Mouse (Mus musculus) hindbrain, embryonic 12.5 days (tissue): ENCODE data around the gene Dusp13. TPM values are rescaled to one million over a fixed set of nuclear protein-coding genes. Genes with fewer than 3 reads are reported as not detected.

Experiments
- ATAC-seq: fragments of 200-750 bp; cut with Nextera tagmentation; 2 replicates; pipeline ENCODE4 v1.8.0; 2017; ENCODE audit warnings: moderate TSS enrichment; ENCODE audit not compliant: low FRiP score
- H3K27ac ChIP-seq: fragments of 300-500 bp; sonication (generic); 2 replicates; pipeline ENCODE4 v1.5.1; 2016; ENCODE audit warnings: mild to moderate bottlenecking
- H3K27me3 ChIP-seq: fragments of 300-500 bp; sonication (generic); 2 replicates; pipeline ENCODE4 v1.6.1; 2016; ENCODE audit warnings: mild to moderate bottlenecking
- H3K36me3 ChIP-seq: fragments of 300-500 bp; sonication (generic); 2 replicates; pipeline ENCODE4 v1.6.1; 2016; ENCODE audit warnings: mild to moderate bottlenecking
- H3K4me1 ChIP-seq: fragments of 300-500 bp; sonication (generic); 2 replicates; pipeline ENCODE4 v1.6.1; 2016
- H3K4me2 ChIP-seq: fragments of 300-500 bp; sonication (generic); replicated peaks from 2 replicates; pipeline ENCODE4 v1.6.1; 2016; ENCODE audit warnings: mild to moderate bottlenecking
- H3K4me3 ChIP-seq: fragments of 300-500 bp; sonication (generic); 2 replicates; pipeline ENCODE4 v1.5.1; 2016; ENCODE audit warnings: mild to moderate bottlenecking
- H3K9ac ChIP-seq: fragments of 300-500 bp; sonication (generic); 2 replicates; pipeline ENCODE4 v1.6.1; 2016; ENCODE audit warnings: mild to moderate bottlenecking, moderate library complexity
- H3K9me3 ChIP-seq: fragments of 300-500 bp; sonication (generic); replicated peaks from 2 replicates; pipeline ENCODE4 v1.6.1; 2016; ENCODE audit warnings: mild to moderate bottlenecking
- whole genome bisulfite sequencing: fragments of 180-500 bp; shearing (Covaris S2); methylation state at CpG from one replicate; pipeline ENCODE4 v1.1.7; 2016; 5-methylcytosine and 5-hydroxymethylcytosine counted together
- polyA plus RNA-seq: library from polyadenylated mRNA; unstranded; fragments of >200 nt; fragmentation: Nextera tagmentation; extraction: Ambion mirVana; gene quantifications from 2 replicates; pipeline ENCODE4 v1.2.1, GENCODE M21; 2016

Gene Dusp13
- polyA plus RNA-seq, 1 experiment from 2014 or later: 0.43 TPM

- no peaks in the 10 kb centered on the region for H3K27me3 ChIP-seq
- no peak within 1 kb of the TSS for H3K27ac ChIP-seq
- WGBS: 76% methylated on average over 5 of the region's 5 CpGs
- no peaks in the 10 kb centered on the region for H3K36me3 ChIP-seq
- no peak within 1 kb of the TSS for H3K4me2 ChIP-seq
- H3K4me1 ChIP-seq: peaks cover 1% of the 10 kb centered on the region
- ATAC-seq: no peak
- no peaks in the 10 kb centered on the region for H3K9me3 ChIP-seq
- no peak within 1 kb of the TSS for H3K4me3 ChIP-seq
- no peak within 1 kb of the TSS for H3K9ac ChIP-seq
Measured at GRCm38 (mm10) chr14:21714486-21714885, 36.5 kb downstream of the Dusp13 start, which contains the start of gene Dupd1. Gene Dupd1 (minus strand): TSS chr14:21714576.

GRCm38 (mm10) chr14:21711231-21711630 lies 39.8 kb downstream of the Dusp13 start:
- no peak for ATAC-seq
- Histone ChIP-seq H3K27me3 (no peaks in the 10 kb centered on the region), H3K9me3 (no peaks in the 10 kb centered on the region), H3K4me2 (no peak overlapping the region), H3K4me1 (peaks cover 6% of the 10 kb centered on the region), H3K4me3 (no peak overlapping the region), H3K36me3 (no peaks in the 10 kb centered on the region), H3K9ac (no peak overlapping the region), H3K27ac (no peak overlapping the region)
- WGBS: 83% methylated on average over 2 of the region's 2 CpGs

- WGBS: 53% methylated on average over 2 of the region's 2 CpGs
- H3K4me2 ChIP-seq: no peak overlapping the region
Measured at GRCm38 (mm10) chr14:21709545-21709944, 41.4 kb downstream of the Dusp13 start.

GRCm38 (mm10) chr14:21706759-21707571 lies 44.0 kb downstream of the Dusp13 start:
- no peak overlapping the region for H3K9ac ChIP-seq
- H3K9me3 ChIP-seq: no peaks in the 10 kb centered on the region
- H3K36me3 ChIP-seq: no peaks in the 10 kb centered on the region
- no peak overlapping the region for H3K4me3 ChIP-seq
- H3K27ac ChIP-seq: 0 out of 2 replicates have a peak overlapping the region, but pooled peaks have one; percentile 23
- H3K4me2 ChIP-seq: no peak overlapping the region
- peaks cover 9% of the 10 kb centered on the region for H3K4me1 ChIP-seq
- 66% methylated on average over 12 of the region's 12 CpGs for WGBS
- H3K27me3 ChIP-seq: no peaks in the 10 kb centered on the region
- no peak for ATAC-seq

More at GRCm38 (mm10) chr14:21709545-21709944, 41.4 kb downstream of the Dusp13 start:
- Histone ChIP-seq H3K4me3 (no peak overlapping the region), H3K9ac (no peak overlapping the region), H3K27ac (no peak overlapping the region), H3K9me3 (no peaks in the 10 kb centered on the region), H3K36me3 (no peaks in the 10 kb centered on the region), H3K4me1 (peaks cover 9% of the 10 kb centered on the region), H3K27me3 (no peaks in the 10 kb centered on the region)
- no peak for ATAC-seq

- H3K4me1 ChIP-seq: peaks cover 9% of the 10 kb centered on the region
- 93% methylated on average over 2 of the region's 2 CpGs for WGBS
- no peak overlapping the region for H3K27ac ChIP-seq
- H3K9me3 ChIP-seq: no peaks in the 10 kb centered on the region
- no peaks in the 10 kb centered on the region for H3K36me3 ChIP-seq
- no peak overlapping the region for H3K4me2 ChIP-seq
- ATAC-seq: no peak
- H3K4me3 ChIP-seq: no peak overlapping the region
- H3K9ac ChIP-seq: no peak overlapping the region
- H3K27me3 ChIP-seq: no peaks in the 10 kb centered on the region
Measured at GRCm38 (mm10) chr14:21705462-21705861, 45.5 kb downstream of the Dusp13 start.

DNA sequence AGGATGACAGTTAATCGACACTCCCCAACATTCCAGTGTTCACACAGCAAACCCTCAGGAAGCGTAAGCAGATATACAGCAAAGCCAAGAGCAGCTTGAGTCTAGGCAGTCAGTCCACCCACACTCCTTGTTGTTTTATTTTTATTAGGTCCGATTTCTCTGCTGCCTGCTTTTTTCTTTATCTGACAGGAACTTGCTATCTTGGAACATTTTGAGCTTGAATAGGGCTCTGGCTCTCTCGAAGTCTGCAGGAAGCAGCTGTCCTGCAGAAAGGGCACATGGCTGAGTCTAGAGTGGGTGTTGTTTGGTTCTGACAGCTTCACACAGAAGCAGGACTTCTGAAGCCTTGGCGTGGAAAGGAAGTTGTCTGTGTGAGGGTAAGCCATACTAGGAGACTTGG lies 47.7 kb downstream of the Dusp13 start:
- Histone ChIP-seq H3K4me2 (no peak overlapping the region), H3K9ac (no peak overlapping the region), H3K27me3 (no peaks in the 10 kb centered on the region), H3K4me3 (no peak overlapping the region), H3K36me3 (no peaks in the 10 kb centered on the region), H3K27ac (no peak overlapping the region), H3K9me3 (no peaks in the 10 kb centered on the region), H3K4me1 (peaks cover 9% of the 10 kb centered on the region)
- 74% methylated on average over 5 of the region's 5 CpGs for WGBS
- no peak for ATAC-seq

GRCm38 (mm10) chr14:21702691-21703090 lies 48.3 kb downstream of the Dusp13 start:
- ATAC-seq: no peak
- H3K4me2 ChIP-seq: no peak overlapping the region
- no peaks in the 10 kb centered on the region for H3K27me3 ChIP-seq
- H3K9me3 ChIP-seq: no peaks in the 10 kb centered on the region
- H3K36me3 ChIP-seq: no peaks in the 10 kb centered on the region
- WGBS: 84% methylated on average over 8 of the region's 8 CpGs
- no peak overlapping the region for H3K27ac ChIP-seq
- no peak overlapping the region for H3K4me3 ChIP-seq
- peaks cover 9% of the 10 kb centered on the region for H3K4me1 ChIP-seq
- H3K9ac ChIP-seq: no peak overlapping the region

- Histone ChIP-seq H3K4me2 (no peak overlapping the region), H3K9me3 (0 out of 2 replicates have a peak, but pooled peaks cover 3% of the 10 kb centered on the region), H3K4me1 (no peaks in the 10 kb centered on the region), H3K4me3 (no peak overlapping the region), H3K27ac (no peak overlapping the region), H3K9ac (no peak overlapping the region), H3K27me3 (no peaks in the 10 kb centered on the region), H3K36me3 (no peaks in the 10 kb centered on the region)
- no peak for ATAC-seq
- 79% methylated on average over 7 of the region's 7 CpGs for WGBS
Measured at GRCm38 (mm10) chr14:21696186-21696830, 54.7 kb downstream of the Dusp13 start.

GRCm38 (mm10) chr14:21695020-21695419 lies 56.0 kb downstream of the Dusp13 start:
- Histone ChIP-seq H3K9ac (no peak overlapping the region), H3K4me2 (no peak overlapping the region), H3K4me1 (no peaks in the 10 kb centered on the region), H3K9me3 (0 out of 2 replicates have a peak, but pooled peaks cover 3% of the 10 kb centered on the region), H3K27me3 (no peaks in the 10 kb centered on the region), H3K4me3 (no peak overlapping the region), H3K36me3 (no peaks in the 10 kb centered on the region), H3K27ac (no peak overlapping the region)
- ATAC-seq: no peak
- 80% methylated on average over 6 of the region's 6 CpGs for WGBS

GRCm38 (mm10) chr14:21691070-21691469 lies 59.9 kb downstream of the Dusp13 start:
- Histone ChIP-seq H3K4me3 (no peak overlapping the region), H3K27ac (no peak overlapping the region), H3K9ac (no peak overlapping the region), H3K4me2 (no peak overlapping the region), H3K36me3 (no peaks in the 10 kb centered on the region), H3K9me3 (0 out of 2 replicates have a peak, but pooled peaks cover 3% of the 10 kb centered on the region), H3K27me3 (peaks cover 21% of the 10 kb centered on the region), H3K4me1 (peaks cover 8% of the 10 kb centered on the region)
- 87% methylated on average over 3 of the region's 3 CpGs for WGBS
- no peak for ATAC-seq

DNA sequence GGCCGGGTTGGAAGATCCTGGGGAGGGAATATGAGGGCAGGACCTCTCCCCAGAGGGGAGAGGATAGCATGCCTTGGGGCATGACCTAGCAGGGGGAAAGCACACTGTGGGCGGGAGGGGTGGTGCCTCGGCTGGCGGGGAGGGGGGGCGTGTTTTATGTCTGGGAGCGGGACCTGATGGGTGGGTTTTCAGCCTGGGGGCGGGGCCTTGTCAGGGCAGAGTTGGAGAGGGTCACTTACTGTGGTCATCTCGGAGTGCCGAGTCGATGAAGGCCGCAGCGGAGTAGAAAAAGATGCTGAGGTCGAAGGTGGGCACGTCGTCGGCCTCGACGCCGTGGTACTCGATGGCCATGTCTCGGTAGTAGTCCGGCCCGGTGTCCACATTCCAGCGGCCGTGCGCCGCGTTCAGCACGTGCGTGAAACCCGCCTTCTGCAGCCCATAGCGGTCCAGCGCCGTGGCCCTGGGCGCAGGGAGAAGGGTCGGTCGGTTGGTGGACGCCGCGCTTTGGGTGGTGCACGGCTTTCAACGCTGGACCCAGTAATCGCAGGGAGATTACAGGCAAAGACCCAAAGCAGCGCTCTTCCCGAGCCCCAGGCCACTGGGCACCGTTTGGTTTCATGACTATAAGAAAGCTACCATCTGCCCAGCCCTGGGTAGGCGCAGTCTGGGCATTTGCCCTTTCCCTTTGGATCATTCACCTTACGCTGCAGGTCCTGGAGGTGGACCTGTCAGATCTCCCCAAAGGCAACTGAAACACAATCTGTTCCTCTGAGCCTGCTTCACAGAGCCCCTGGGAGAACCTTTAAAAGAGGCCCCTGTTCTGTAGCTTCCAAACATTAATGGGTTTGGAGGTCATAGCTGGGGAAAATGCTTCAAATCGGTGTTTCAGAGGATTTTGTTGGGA lies 64.4 kb downstream of the Dusp13 start:
- peaks cover 20% of the 10 kb centered on the region for H3K4me1 ChIP-seq
- 11% methylated on average over 49 of the region's 49 CpGs for WGBS
- peak overlapping the region; percentile 56 for H3K4me2 ChIP-seq
- H3K4me3 ChIP-seq: peak overlapping the region; percentile 27
- H3K9ac ChIP-seq: peak overlapping the region; percentile 38; the same call in 1 of the 2 replicates
- no peak overlapping the region for H3K27ac ChIP-seq
- no peaks in the 10 kb centered on the region for H3K36me3 ChIP-seq
- peaks cover 21% of the 10 kb centered on the region for H3K27me3 ChIP-seq
- no peaks in the 10 kb centered on the region for H3K9me3 ChIP-seq
- ATAC-seq: no peak
